Mouse (Mus musculus) spleen, adult 2 months (tissue): ENCODE data around the gene Chrnb1.

ENCODE experiments used
- CTCF ChIP-seq: fragments of 200-500 bp; IDR thresholded peaks from 2 replicates; pipeline ENCODE4 v1.5.1; 2011; ENCODE audit warnings: mild to moderate bottlenecking, inconsistent platforms; ENCODE audit not compliant: insufficient read depth, insufficient read length, insufficient replicate concordance; ENCODE audit errors: extremely low read depth
- POLR2A ChIP-seq: fragments of 200-500 bp; IDR thresholded peaks from 2 replicates; pipeline ENCODE4 v1.6.1; 2011; ENCODE audit warnings: low read depth, low read length, inconsistent platforms

DNA sequence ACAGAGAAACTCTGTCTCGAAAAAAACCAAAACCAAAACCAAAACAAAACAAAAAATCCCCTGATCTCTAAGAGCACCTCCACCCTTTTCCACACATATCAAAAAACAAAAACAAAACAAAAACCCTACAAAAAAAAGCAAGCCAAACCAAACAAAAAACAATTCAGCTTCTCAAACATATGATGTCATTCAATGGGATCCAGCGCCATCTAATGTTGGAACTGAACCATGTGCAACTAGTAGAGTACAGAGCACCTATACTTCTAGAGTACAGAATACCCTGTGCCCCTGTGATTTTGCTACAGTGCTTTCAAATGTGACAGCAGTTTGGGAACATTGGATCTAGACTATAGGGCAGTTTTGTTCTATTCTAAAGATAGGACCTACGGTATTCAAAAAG lies 41.0 kb downstream of the Chrnb1 start:
- TF ChIP-seq CTCF (no peak), POLR2A (no peak)
